Mouse (Mus musculus) thymus, postnatal 10 days (tissue): ENCODE results near the gene Hepacam.

Source experiments
- DNase-seq, 2 experiments: peaks; one replicate each; pipeline ENCODE4 v3.0.0; 2021; ENCODE audit warnings: low spot score in 2 of 2

Hepacam gene

DNA sequence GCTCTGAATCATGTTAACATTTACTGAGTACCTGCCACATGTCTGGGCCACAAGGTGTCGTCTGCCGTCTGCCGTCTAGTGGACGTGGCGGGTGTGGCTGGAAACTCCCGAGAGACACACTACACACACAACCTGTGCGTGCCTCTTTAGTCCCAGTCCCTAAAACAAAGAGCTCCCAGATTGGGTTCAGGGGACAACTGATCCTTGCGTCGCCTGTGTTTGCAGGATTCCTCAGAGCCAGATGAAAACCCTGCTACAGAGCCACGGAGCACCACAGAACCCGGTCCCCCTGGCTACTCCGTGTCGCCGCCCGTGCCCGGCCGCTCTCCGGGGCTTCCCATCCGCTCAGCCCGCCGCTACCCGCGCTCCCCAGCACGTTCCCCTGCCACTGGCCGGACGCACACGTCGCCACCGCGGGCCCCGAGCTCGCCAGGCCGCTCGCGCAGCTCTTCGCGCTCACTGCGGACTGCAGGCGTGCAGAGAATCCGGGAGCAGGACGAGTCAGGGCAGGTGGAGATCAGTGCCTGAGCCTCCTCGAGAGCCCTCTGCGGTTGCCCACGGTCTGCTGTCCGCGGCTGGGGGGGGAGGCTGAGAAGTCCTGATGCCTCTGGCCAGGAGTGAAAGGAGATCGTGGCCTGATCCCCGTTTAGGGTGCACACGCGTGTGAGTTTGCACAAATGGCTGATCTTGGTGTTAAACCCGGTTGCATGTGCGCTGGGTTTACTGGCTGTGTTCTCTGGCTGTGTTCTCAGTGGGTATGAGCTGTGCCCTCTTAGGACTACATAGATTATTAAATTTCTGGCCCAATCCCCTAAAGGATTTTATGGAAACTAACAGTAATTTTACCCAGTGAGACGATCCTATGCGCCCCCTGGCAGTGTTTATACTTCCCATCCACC is 17.4 kb downstream of the Hepacam start:
- DNase-seq: no peak

DNA sequence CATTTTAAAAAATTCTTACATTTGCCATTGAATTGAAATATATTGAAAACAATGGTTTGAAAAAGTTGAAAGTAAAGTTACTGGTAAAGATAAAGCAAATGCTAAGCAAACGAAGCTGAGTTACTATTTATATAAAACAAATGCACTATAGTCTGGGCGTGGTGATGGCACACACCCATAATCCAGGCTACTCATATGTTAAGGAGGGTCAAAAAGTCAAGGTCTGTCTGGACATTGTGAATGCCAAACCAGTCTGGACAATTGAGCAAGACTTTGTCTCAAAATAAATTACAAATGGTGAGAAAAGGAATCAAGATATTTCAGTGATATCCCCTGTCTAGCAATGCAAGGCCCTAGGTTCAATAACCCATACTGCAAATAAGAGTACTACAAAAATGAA is 23.7 kb downstream of the Hepacam start:
- DNase-seq: no peak

DNA sequence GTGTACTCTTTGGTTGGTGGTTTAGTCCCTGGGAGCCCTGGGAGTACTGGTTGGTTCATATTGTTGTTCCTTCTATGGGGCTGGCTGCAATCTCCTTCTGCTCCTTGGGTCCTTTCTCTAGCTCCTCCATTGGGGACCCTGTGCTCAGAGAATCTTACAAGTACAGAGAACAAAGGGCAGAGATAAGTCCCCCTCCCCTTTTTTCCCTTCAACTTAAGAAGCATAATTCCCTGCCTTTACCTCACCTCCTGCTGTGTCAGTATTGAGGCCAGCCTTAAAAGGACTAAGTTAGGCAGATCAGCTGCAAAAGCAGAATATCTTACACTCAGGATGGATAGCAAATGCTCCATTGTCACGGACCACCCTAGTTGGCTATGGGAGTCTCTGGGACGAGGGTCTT is 24.9 kb downstream of the Hepacam start:
- no peak for DNase-seq

DNA sequence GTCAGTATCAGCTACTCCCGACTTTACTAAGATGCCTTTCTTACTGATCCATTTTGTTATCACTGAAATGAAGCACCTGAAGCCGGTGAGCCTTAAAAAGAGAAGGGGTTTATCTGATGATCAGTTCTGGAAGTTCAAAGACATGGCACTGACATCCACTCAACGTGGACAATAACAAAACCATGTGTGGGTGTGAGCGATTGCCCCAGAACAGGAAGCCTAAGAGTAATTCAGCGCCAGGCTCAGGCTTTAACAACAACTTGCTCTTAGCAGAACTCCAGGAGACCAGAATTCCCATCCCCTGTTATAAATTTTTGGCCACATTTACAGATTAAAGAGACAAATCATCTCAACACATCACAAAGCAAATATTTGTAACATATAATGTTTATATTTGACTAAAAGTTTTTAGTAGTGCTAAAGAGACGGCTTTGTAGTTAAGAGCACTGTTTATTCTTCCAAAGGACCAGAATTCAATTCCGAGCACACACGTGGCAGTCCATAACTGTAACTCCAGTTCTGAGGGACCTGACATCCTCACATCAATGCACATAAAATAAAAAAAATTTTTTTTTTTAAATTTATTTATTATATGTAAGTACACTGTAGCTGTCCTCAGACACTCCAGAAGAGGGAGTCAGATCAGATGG is 26.5 kb downstream of the Hepacam start:
- DNase-seq: no peak

DNA sequence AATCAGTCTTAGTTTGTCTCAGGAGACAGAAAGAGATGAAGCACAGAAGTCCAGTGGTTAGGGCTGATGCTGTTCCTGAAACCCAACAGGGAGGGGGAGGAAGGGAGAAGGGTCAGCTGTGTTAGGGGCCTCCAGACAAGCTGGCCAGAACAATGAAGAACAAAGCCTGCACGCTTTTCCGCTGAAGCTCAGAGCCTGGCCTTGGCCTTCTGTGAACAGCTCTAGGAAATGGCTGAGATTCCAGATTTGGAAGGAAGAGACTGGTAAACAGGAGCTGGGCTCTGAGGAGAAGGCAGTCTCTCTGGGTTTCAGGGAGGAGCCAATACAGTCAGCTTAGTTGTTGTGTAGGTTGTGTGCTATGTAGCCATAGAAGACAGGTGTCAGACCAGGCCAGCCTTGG is 33.4 kb downstream of the Hepacam start:
- DNase-seq: no peak

DNA sequence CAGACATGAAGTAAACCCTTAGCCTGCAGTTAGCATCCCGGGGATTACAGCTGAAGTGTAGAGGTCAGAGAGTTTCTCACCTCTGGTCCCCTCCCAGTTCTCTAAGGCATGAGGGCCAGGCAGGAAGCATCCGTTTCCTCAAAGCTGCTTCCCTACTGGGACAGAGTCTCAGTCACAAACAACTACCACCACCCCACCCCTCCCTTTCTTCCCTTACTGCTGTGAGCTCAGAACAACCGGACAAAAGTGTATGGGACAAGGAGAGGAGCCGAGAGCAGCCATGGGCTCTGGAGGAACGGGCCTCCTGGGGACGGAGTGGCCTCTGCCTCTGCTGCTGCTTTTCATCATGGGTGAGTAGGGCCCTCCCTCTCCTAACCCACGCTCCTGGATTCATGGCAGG is 34.7 kb downstream of the Hepacam start, which contains the start of gene Robo4:
Gene Robo4, plus strand, starts transcription at position 96 of the 400 bp plus-strand sequence.
- DNase-seq: no peak

DNA sequence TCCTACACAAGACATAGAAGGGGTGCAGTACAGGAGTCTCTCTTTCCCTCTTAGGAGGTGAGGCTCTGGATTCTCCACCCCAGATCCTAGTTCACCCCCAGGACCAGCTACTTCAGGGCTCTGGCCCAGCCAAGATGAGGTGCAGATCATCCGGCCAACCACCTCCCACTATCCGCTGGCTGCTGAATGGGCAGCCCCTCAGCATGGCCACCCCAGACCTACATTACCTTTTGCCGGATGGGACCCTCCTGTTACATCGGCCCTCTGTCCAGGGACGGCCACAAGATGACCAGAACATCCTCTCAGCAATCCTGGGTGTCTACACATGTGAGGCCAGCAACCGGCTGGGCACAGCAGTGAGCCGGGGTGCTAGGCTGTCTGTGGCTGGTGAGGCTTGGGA is 35.4 kb downstream of the Hepacam start:
- no peak for DNase-seq

DNA sequence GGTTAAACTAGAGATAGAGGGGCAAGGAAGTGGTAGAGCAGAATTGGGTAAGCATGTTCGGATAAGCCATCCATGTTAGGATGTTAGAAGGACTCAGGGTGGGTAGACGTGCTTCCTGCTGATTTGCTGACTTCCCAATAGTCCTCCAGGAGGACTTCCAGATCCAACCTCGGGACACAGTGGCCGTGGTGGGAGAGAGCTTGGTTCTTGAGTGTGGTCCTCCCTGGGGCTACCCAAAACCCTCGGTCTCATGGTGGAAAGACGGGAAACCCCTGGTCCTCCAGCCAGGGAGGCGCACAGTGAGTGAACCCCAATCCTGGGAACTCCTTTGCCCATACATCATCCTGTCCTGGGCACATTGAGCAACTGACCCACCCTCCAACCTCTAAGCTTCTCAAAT is 35.9 kb downstream of the Hepacam start:
- DNase-seq: no peak

DNA sequence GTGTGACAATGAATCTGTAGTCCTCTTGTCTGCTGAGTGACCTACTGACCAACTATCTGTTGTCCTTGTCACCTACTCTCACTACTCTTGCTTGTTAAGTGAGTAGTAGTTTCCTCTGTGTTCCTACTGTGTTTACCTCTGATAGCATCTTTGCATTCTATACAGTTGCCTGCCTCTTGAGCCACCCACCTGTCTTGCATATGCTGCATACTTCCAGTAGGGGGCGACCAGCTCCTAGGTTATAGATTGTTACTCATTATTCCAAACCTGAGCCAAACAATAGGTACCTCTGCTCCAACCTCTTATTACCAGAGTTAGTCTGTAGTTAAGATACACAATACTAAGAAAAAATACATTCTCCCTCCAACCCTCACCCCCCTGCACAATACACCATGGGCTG is 39.2 kb downstream of the Hepacam start:
- DNase-seq: peak in 1 of 2 experiments; percentile 36

DNA sequence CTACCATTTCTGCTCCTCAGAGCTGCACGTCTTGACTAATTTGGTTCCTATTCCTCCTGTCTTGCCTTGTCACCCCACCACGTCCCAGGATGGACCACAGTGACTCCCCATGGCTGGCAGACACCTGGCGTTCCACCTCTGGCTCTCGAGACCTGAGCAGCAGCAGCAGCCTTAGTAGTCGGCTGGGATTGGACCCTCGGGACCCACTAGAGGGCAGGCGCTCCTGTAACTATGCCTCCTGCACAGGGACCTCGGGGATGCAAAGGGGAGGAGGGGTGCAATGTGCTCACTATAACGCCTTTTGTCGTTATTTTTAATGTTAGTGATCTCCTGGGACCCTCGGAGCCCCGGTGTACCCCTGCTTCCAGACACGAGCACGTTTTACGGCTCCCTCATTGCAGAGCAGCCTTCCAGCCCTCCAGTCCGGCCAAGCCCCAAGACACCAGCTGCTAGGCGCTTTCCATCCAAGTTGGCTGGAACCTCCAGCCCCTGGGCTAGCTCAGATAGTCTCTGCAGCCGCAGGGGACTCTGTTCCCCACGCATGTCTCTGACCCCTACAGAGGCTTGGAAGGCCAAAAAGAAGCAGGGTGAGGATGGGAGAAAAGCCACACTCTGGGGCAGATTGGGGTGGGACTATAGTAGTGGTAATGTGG is 40.8 kb downstream of the Hepacam start:
- DNase-seq: no peak

DNA sequence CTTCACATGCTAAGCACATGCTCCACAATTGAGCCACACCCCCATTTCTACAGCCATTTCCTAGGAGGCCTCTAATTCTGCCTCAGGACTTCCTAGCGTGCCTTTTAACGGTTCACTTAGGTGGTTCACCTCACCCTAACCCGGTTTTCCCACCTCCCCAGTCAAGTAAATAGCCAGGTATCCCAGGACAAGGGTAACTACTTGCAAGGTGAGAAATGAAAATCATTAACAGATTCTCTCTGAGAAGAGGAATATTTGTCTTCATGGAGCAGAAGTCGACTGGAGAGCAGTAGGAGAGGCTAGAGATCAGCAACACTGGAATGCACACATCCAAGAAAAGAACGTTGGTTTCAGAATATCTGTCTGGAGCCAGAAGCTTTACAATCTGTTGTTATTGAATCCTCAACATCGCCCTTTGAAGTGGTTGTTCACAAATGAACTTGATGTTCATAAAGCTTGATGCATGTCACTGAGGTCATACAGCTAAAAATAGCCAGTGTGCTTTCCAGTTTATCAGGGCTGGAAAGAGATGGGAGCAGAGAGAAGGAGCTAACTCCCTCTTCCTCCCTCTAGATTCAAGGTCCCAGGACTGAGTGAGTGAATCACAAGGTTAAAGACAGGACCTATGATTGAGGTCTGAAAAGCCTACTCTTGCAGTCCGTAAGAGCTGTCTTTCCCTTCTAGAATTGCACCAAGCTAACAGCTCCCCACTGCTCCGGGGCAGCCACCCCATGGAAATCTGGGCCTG is 42.7 kb downstream of the Hepacam start:
- DNase-seq: no peak

DNA sequence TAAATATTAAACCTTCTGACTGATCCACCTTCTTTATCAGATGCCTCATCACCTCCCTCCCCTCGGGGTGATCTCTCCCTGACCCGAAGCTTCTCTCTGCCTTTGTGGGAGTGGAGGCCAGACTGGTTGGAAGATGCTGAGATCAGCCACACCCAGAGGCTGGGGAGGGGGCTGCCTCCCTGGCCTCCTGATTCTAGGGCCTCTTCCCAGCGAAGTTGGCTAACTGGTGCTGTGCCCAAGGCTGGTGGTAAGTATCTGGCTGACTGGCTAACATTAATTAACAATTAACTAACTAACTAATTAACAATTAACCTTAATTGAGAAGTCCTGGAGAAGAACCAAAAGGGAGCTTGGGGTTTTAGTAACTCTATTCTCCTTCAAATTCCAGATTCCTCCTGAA is 45.8 kb downstream of the Hepacam start:
- no peak for DNase-seq

DNA sequence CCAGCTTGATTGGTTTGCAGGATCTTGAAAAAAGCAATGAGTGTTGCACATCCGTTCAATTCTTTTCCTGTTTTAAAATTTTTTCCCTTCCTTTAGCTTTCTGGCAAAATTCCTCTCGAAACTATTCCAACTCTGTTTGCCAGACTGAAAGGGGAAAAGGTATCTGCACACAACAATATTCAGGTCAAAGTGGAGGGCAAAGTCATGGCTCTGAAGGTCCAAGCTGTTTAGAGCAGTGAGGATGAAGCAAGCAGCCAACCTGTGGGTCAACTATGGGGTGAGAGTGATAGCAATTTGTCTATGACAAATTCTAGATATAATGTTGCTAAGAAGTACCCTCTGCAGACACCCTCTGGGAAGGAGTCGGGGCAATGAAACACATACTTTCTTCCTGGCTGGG is 47.5 kb downstream of the Hepacam start:
- no peak for DNase-seq

DNA sequence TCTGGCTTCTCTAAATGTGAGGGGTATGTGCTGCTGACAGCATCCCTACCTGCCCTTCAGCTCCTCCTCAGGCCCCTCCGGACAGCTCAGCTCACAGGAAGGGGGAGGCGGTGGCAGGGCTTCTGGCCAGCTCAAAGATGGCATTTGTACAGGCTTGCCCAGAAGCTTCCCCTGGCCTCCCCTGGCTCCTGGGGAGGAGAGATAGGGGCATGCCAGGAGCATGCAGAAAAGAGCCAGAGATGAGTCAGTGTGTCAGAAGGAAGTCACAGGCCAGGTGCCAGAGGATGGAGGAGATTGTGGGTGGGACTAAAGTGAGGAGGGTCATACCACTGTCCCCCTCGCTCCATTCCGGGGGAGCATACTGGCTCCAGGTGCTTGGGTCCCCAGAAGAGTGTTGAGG is 51.6 kb downstream of the Hepacam start:
- no peak for DNase-seq

DNA sequence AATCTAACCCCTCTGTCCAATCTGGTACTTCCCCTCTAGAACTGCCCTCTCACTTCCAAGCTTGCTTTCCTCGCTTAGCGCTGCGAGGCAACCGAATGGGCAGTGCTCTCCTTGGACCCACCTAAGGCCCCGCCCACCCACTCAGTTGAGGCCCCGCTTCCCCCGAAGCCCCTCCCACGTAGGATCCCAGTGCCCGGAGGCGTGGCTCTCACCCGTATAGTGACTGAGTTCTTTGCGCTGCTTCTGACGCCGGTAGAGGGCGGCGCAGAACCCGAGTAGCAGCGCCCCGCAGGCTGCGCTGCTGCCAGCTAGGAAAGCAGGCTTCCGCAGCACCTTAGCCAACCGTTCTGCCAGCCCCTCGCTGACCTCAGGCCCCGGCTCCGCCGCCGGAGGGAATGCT is 53.5 kb downstream of the Hepacam start:
- peak; percentile 63 to 72 for DNase-seq

DNA sequence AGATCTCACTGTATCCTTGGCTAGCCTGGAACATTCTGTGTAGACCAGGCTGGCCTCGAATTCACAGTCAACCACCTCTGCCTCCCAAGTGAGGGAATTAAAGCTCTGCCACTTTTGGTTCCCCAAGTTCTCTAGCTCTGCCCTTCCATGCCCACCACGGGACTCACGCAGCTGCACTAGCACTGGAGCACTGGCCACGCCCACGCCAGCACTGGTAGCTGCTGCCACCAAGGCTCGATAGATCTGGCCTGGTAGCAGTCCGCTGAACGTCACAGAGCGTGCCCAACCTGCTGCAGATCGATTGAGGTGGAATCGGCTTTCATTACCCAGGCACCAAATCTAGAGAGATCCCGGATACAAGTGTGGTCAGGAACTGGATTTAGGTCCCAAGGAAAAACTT is 54.1 kb downstream of the Hepacam start:
- DNase-seq: peak; percentile 31 to 44

DNA sequence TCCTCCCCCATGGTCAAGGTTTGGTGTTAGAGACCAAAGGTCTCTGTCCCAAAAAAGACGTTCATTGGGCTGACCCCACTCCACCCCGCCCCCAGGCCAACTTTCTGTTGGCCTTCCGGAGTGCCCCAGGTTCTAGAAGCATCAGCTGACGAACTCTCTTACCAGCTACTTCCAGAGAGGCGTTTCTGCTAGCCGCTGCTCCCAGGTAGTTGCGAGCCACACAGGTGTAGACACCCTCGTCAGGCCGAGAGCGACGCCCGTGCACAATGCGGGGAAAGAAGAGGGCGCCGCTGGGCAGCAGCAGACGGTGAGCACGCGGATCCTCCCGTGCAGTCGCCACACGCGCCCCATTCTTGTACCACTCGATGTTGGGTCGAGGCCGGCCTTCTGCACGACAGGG is 62.2 kb downstream of the Hepacam start:
- no peak for DNase-seq

DNA sequence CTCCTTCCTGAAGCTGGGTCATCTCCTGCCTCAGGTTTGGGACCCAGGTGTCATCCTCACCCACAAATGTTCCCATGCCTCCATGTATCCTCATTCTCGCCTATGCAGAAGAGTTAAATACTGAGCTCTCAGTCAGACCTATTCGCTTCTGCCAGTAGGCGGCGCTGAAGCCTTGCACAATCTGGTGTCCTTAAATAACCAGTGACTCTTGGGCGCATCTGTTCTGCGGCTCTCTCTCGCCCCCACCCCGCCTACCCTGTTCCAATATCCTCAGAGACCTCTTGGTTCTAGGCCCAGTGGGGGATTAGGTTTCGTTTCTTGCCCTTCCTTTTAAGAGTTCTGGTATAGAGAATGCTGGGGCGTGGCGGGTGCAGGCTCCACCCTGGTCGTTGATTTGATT is 63.4 kb downstream of the Hepacam start:
- peak; percentile 51 to 79 for DNase-seq

DNA sequence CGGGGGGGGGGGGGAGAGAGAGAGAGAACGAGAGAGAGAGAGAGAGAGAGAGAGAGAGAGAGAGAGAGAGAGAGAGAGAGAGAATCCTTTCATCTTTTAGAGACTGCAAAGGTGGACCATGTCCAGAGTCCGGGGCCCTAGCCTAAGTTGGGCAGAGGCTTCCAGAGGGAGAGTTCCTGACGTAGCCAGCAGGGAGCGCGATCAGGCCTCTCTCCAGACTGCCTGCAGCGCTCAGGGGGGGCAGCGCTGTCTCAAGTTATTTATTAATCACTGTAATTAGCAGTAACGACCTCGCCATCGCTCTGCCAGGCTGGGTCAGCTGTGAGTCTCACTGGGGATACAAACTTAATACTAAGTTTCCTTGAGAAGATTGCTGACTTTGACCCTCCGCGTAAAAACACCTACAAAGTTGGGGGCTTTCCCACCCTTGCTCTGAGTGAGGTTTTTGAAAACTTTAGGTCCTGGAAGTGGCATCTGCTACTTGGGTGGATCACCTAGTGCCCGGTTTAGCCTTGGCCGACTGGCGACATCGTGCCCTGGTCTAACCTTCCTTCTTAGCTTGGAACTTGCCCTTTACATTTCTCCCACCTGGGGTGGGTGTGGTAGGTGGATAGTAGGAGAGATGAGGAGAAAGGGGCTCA is 65.0 kb downstream of the Hepacam start:
- DNase-seq: no peak

DNA sequence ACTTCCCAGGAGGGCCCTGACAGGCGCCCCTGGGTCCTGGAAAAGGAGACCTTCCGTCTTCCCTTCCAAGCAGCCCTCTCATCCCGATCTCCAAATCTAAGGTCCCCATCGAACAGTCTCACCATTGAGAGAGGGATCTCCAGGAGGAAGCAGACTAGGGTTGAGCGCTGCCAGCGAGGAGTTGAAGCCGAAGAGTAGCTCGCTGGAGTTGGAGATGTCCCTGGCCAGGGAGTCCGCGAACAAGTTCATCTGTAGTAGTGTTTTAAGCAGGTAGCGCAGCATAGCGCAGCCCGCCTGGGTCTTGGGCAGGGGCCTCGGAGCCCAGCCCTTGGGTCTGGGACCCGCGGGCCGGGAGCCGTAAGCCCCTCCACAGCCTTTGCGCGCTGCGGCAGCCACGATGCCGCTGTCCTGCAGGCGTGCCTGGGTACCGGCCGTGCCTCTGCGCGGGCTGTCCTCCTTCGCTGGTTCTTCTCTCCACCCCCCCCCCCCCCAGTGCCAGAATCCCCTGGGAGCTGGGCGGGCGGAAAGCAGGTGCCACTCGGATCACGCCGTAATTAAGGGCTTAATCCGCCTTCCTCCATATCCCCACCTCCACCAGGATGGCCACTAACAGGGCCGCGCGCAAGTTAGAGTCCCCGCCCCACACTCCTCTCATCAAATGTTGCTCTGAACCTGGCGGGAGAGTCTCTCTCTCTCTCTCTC is 65.7 kb downstream of the Hepacam start, which contains the start of gene Robo3:
Gene Robo3, minus strand, starts transcription at position 527 of the 702 bp plus-strand sequence.
- DNase-seq: no peak
